Comparison of ENCODE assay signal across 8 mouse cellular contexts in the genomic region with DNA sequence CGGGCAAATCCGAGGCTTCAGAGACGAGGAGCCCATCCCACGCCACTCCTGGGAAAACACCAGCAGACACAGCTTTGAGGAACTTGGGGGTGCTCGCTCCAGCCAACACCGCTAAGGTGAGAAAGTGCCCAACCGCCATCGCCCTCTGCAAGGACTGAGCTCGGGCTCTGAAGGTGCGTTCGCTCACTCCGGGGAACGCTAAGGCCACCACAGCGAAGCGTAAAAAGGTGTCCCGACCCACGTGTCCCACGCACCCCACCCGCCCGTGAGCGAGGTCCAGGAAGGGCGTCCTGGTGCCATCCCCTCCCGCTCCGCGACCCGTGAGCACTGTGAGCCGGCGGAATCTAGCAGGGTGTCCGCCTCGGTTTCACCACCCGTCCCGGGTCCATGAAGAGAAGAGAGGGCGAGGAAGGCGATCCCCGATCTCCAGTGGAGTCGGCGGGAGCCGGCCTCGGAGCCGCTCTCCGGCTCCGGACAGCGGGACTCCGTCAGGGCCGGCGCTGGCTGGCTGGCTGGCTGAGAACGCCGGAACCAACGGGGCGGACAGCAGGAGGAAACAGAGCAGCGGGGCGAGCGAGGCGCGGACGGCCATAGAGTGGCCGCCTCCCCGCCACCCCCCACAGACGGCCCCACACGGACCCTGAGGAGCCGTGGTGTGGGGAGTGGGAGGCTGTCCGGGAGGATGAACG. TPM values are rescaled to one million over a fixed set of nuclear protein-coding genes. Genes with fewer than 3 reads are reported as not detected.
DNase-seq lines count a peak whose midpoint lies in the region; ATAC-seq and TF ChIP-seq lines count a peak whose summit lies in the region.

No protein-coding gene starts in this region.

- H3K4me2 ChIP-seq in hindbrain, embryonic 12.5 days (replicated peaks) = peak overlapping the region; percentile 93
- peak overlapping the region; percentile 92 for H3K4me2 ChIP-seq in limb, embryonic 12.5 days
- H3K4me2 ChIP-seq in midbrain, postnatal 0 days (ENCODE audit: low read depth, low read length, poor library complexity, severe bottlenecking) = peak overlapping the region; percentile 84

- intact Hi-C loops in heart, postnatal 14 days (cut with DNase I) = no loop called here

- H3K4me1 ChIP-seq in ES-Bruce4 (ENCODE audit: control insufficient read depth, insufficient read depth, low read length) = peaks cover 2% of the 10 kb centered on the region
- peaks cover 13% of the 10 kb centered on the region for H3K4me1 ChIP-seq in hindbrain, embryonic 12.5 days
- peaks cover 7% of the 10 kb centered on the region for H3K4me1 ChIP-seq in limb, embryonic 12.5 days (replicated peaks)
- H3K4me1 ChIP-seq in midbrain, postnatal 0 days (ENCODE audit: insufficient read depth, low read length) = no peaks in the 10 kb centered on the region
- H3K4me1 ChIP-seq in thymus, adult 2 months (replicated peaks; ENCODE audit: control insufficient read depth, insufficient read depth, low read length) = no peaks in the 10 kb centered on the region

- H3K9ac ChIP-seq in ES-Bruce4 (ENCODE audit: low read depth, poor library complexity, severe bottlenecking) = peak overlapping the region; percentile 98
- peak overlapping the region; percentile 97 for H3K9ac ChIP-seq in hindbrain, embryonic 12.5 days
- peak overlapping the region; percentile 94 for H3K9ac ChIP-seq in limb, embryonic 12.5 days (replicated peaks)
- H3K9ac ChIP-seq in midbrain, postnatal 0 days (replicated peaks; ENCODE audit: low read length, poor library complexity, severe bottlenecking) = peak overlapping the region; percentile 68

- DNase-seq in heart, adult 18-20 months = peak; percentile 25 to 47
- DNase-seq in heart, postnatal 14 days = no peak
- DNase-seq in midbrain, postnatal 0 days (ENCODE audit: low spot score) = no peak
- peak; percentile 28 for DNase-seq in thymus, adult 2 months

- no peaks in the 10 kb centered on the region for H3K9me3 ChIP-seq in ES-Bruce4 (replicated peaks; ENCODE audit: control insufficient read depth, insufficient read depth, low read length, poor library complexity, severe bottlenecking)
- H3K9me3 ChIP-seq in hindbrain, embryonic 12.5 days (replicated peaks) = no peaks in the 10 kb centered on the region
- H3K9me3 ChIP-seq in limb, embryonic 12.5 days = no peaks in the 10 kb centered on the region
- no peaks in the 10 kb centered on the region for H3K9me3 ChIP-seq in midbrain, postnatal 0 days (ENCODE audit: low read length)

- peaks cover 5% of the 10 kb centered on the region; the same call in 1 of the 2 replicates for H3K36me3 ChIP-seq in ES-Bruce4 (ENCODE audit: control insufficient read depth, insufficient read depth, low read length, poor library complexity, severe bottlenecking)
- H3K36me3 ChIP-seq in hindbrain, embryonic 12.5 days = peaks cover 7% of the 10 kb centered on the region; the same call in 1 of the 2 replicates
- H3K36me3 ChIP-seq in limb, embryonic 12.5 days = peaks cover 7% of the 10 kb centered on the region; the same call in 1 of the 2 replicates
- peaks cover 2% of the 10 kb centered on the region; the same call in 1 of the 2 replicates for H3K36me3 ChIP-seq in midbrain, postnatal 0 days (ENCODE audit: insufficient read depth, low read length)
- no peaks in the 10 kb centered on the region for H3K36me3 ChIP-seq in thymus, adult 2 months (ENCODE audit: control insufficient read depth, insufficient read depth, low read length)

- no peak for TF ChIP-seq CTCF in ES-Bruce4 (IDR thresholded peaks at IDR 0.05; ENCODE audit: low read depth, low read length)
- no peak for TF ChIP-seq CTCF in midbrain, postnatal 0 days (IDR thresholded peaks at IDR 0.05)
- TF ChIP-seq CTCF in thymus, adult 2 months (IDR thresholded peaks at IDR 0.05; ENCODE audit: borderline replicate concordance, control insufficient read depth, extremely low read depth, insufficient read depth, low read length, poor library complexity) = no peak

- TF ChIP-seq POLR2A in ES-Bruce4 (IDR thresholded peaks at IDR 0.05; ENCODE audit: insufficient read depth, low read length) = no peak
- no peak for TF ChIP-seq POLR2A in thymus, adult 2 months (IDR thresholded peaks at IDR 0.05; ENCODE audit: control insufficient read depth, extremely low read depth, insufficient read depth, low read length, poor library complexity)

- ATAC-seq in erythroblast, adult 5-6 weeks (replicated peaks; ENCODE audit: low FRiP score, poor library complexity, severe bottlenecking) = peak; percentile 62
- ATAC-seq in hindbrain, embryonic 12.5 days (ENCODE audit: low FRiP score) = peak; percentile 80
- ATAC-seq in limb, embryonic 12.5 days (ENCODE audit: insufficient number of reproducible peaks, insufficient read depth, low FRiP score, low TSS enrichment, low read depth) = peak; percentile 67
- peak; percentile 68 for ATAC-seq in midbrain, postnatal 0 days (ENCODE audit: low FRiP score)

- peak overlapping the region; percentile 79 for H3K4me3 ChIP-seq in ES-Bruce4 (ENCODE audit: low read depth, low read length)
- H3K4me3 ChIP-seq in hindbrain, embryonic 12.5 days = peak overlapping the region; percentile 99
- peak overlapping the region; percentile 99 for H3K4me3 ChIP-seq in limb, embryonic 12.5 days (replicated peaks)
- peak overlapping the region; percentile 67 for H3K4me3 ChIP-seq in midbrain, postnatal 0 days (ENCODE audit: low read depth, low read length)
- H3K4me3 ChIP-seq in thymus, adult 2 months (ENCODE audit: control insufficient read depth, insufficient read depth, low read length) = peak overlapping the region; percentile 76

- H3K27me3 ChIP-seq in ES-Bruce4 (ENCODE audit: control insufficient read depth, insufficient read depth, low read length, poor library complexity, severe bottlenecking) = no peaks in the 10 kb centered on the region
- no peaks in the 10 kb centered on the region for H3K27me3 ChIP-seq in hindbrain, embryonic 12.5 days
- H3K27me3 ChIP-seq in limb, embryonic 12.5 days = no peaks in the 10 kb centered on the region
- H3K27me3 ChIP-seq in midbrain, postnatal 0 days (ENCODE audit: insufficient read depth, low read length) = no peaks in the 10 kb centered on the region
- no peaks in the 10 kb centered on the region for H3K27me3 ChIP-seq in thymus, adult 2 months (ENCODE audit: control insufficient read depth, insufficient read depth, low read length)

- under 1% methylated on average over 63 of the region's 63 CpGs for WGBS in hindbrain, embryonic 12.5 days
- WGBS in limb, embryonic 12.5 days = under 1% methylated on average over 62 of the region's 63 CpGs
- WGBS in midbrain, postnatal 0 days = under 1% methylated on average over 52 of the region's 63 CpGs
- WGBS in thymus, adult 2 months = under 1% methylated on average over 62 of the region's 63 CpGs

- TF ChIP-seq EP300 in ES-Bruce4 (IDR thresholded peaks at IDR 0.05; ENCODE audit: insufficient read depth, low read depth, low read length) = no peak

- 0 out of 2 replicates have a peak overlapping the region, but pooled peaks have one; percentile 3 for H3K27ac ChIP-seq in ES-Bruce4 (ENCODE audit: insufficient read depth, low read length)
- H3K27ac ChIP-seq in hindbrain, embryonic 12.5 days = peak overlapping the region; percentile 92
- peak overlapping the region; percentile 78 for H3K27ac ChIP-seq in limb, embryonic 12.5 days
- H3K27ac ChIP-seq in midbrain, postnatal 0 days (ENCODE audit: low read depth, low read length) = peak overlapping the region; percentile 95
- H3K27ac ChIP-seq in thymus, adult 2 months (ENCODE audit: control insufficient read depth, insufficient read depth, low read length) = no peak overlapping the region

RNA-seq across cellular contexts. Expression of gene Sbno1, which starts 0.9 kb away (rescaled TPM):
- 10 to 100 TPM; 61.1 to 66.0 TPM for total RNA-seq in heart, adult 18-20 months (2021)
- total RNA-seq in heart, postnatal 14 days (2021) = 10 to 100 TPM; 66.7 to 70.9 TPM
- polyA plus RNA-seq in ES-Bruce4 (2011; ENCODE audit: insufficient read depth, insufficient read length, low read depth, missing spikeins) = 177 and 189 TPM in 2 replicates
- total RNA-seq in erythroblast, adult 5-6 weeks (2015; ENCODE audit: low replicate concordance) = 23.4 and 29.4 TPM in 2 replicates
- 30.7 and 71.1 TPM in 2 replicates for total RNA-seq in erythroblast, adult 5-6 weeks (2017; ENCODE audit: low replicate concordance)
- 108 and 113 TPM in 2 replicates for polyA plus RNA-seq in hindbrain, embryonic 12.5 days (2016; fragmentation: Nextera tagmentation; extraction: Ambion mirVana)
- polyA plus RNA-seq in limb, embryonic 12.5 days (2016; fragmentation: Nextera tagmentation; extraction: Ambion mirVana) = 89.0 and 109 TPM in 2 replicates
- 41.0 and 54.5 TPM in 2 replicates for total RNA-seq in midbrain, postnatal 0 days (2014; rRNA removed)
- 68.9 and 80.4 TPM in 2 replicates for polyA plus RNA-seq in midbrain, postnatal 0 days (2015; fragmentation: Nextera tagmentation; extraction: Ambion mirVana)
- 36.3 and 40.8 TPM in 2 replicates for polyA plus RNA-seq in thymus, adult 2 months (2012; rRNA removed)

RNA-seq across cellular contexts. Expression of gene Kmt5a, which starts 14.9 kb away (rescaled TPM):
- total RNA-seq in heart, adult 18-20 months (2021) = 100 to 1,000 TPM; 205 to 229 TPM
- total RNA-seq in heart, postnatal 14 days (2021) = 100 to 1,000 TPM; 161 to 185 TPM
- polyA plus RNA-seq in ES-Bruce4 (2011; ENCODE audit: insufficient read depth, insufficient read length, low read depth, missing spikeins) = 166 and 187 TPM in 2 replicates
- total RNA-seq in erythroblast, adult 5-6 weeks (2015; ENCODE audit: low replicate concordance) = 89.3 and 92.4 TPM in 2 replicates
- total RNA-seq in erythroblast, adult 5-6 weeks (2017; ENCODE audit: low replicate concordance) = 105 and 107 TPM in 2 replicates
- polyA plus RNA-seq in hindbrain, embryonic 12.5 days (2016; fragmentation: Nextera tagmentation; extraction: Ambion mirVana) = 62.9 and 67.3 TPM in 2 replicates
- 49.8 and 60.6 TPM in 2 replicates for polyA plus RNA-seq in limb, embryonic 12.5 days (2016; fragmentation: Nextera tagmentation; extraction: Ambion mirVana)
- total RNA-seq in midbrain, postnatal 0 days (2014; rRNA removed) = 27.4 and 39.0 TPM in 2 replicates
- 13.3 and 15.3 TPM in 2 replicates for polyA plus RNA-seq in midbrain, postnatal 0 days (2015; fragmentation: Nextera tagmentation; extraction: Ambion mirVana)
- 76.5 and 92.5 TPM in 2 replicates for polyA plus RNA-seq in thymus, adult 2 months (2012; rRNA removed)

RNA-seq across cellular contexts. Expression of gene Rilpl2, which starts 53.3 kb away (rescaled TPM):
- 1 to 10 TPM; 6.9 to 7.1 TPM for total RNA-seq in heart, adult 18-20 months (2021)
- total RNA-seq in heart, postnatal 14 days (2021) = 1 to 10 TPM; 8.8 to 9.5 TPM
- polyA plus RNA-seq in ES-Bruce4 (2011; ENCODE audit: insufficient read depth, insufficient read length, low read depth, missing spikeins) = 4.7 and 6.3 TPM in 2 replicates
- total RNA-seq in erythroblast, adult 5-6 weeks (2015; ENCODE audit: low replicate concordance) = 9.4 and 19.0 TPM in 2 replicates
- 13.1 and 13.4 TPM in 2 replicates for total RNA-seq in erythroblast, adult 5-6 weeks (2017; ENCODE audit: low replicate concordance)
- 18.0 and 20.0 TPM in 2 replicates for polyA plus RNA-seq in hindbrain, embryonic 12.5 days (2016; fragmentation: Nextera tagmentation; extraction: Ambion mirVana)
- polyA plus RNA-seq in limb, embryonic 12.5 days (2016; fragmentation: Nextera tagmentation; extraction: Ambion mirVana) = 28.3 and 31.4 TPM in 2 replicates
- total RNA-seq in midbrain, postnatal 0 days (2014; rRNA removed) = 32.3 and 38.6 TPM in 2 replicates
- polyA plus RNA-seq in midbrain, postnatal 0 days (2015; fragmentation: Nextera tagmentation; extraction: Ambion mirVana) = 33.8 and 34.3 TPM in 2 replicates
- polyA plus RNA-seq in thymus, adult 2 months (2012; rRNA removed) = 38.5 and 38.6 TPM in 2 replicates

RNA-seq across cellular contexts. Expression of gene Snrnp35, which starts 58.1 kb away (rescaled TPM):
- total RNA-seq in heart, adult 18-20 months (2021) = 10 to 100 TPM; 14.0 to 14.2 TPM
- total RNA-seq in heart, postnatal 14 days (2021) = 10 to 100 TPM in 1 of 2 experiments, 1 to 10 TPM in 1; 9.6 to 13.1 TPM
- polyA plus RNA-seq in ES-Bruce4 (2011; ENCODE audit: insufficient read depth, insufficient read length, low read depth, missing spikeins) = 27.1 and 28.6 TPM in 2 replicates
- 3.8 TPM in 1 of 2 replicates, not detected in the other for total RNA-seq in erythroblast, adult 5-6 weeks (2015; ENCODE audit: low replicate concordance)
- 6.0 and 6.8 TPM in 2 replicates for total RNA-seq in erythroblast, adult 5-6 weeks (2017; ENCODE audit: low replicate concordance)
- 23.8 and 27.2 TPM in 2 replicates for polyA plus RNA-seq in hindbrain, embryonic 12.5 days (2016; fragmentation: Nextera tagmentation; extraction: Ambion mirVana)
- polyA plus RNA-seq in limb, embryonic 12.5 days (2016; fragmentation: Nextera tagmentation; extraction: Ambion mirVana) = 27.0 and 30.5 TPM in 2 replicates
- total RNA-seq in midbrain, postnatal 0 days (2014; rRNA removed) = 5.2 and 10.7 TPM in 2 replicates
- polyA plus RNA-seq in midbrain, postnatal 0 days (2015; fragmentation: Nextera tagmentation; extraction: Ambion mirVana) = 10.1 and 13.0 TPM in 2 replicates
- 4.6 and 5.0 TPM in 2 replicates for polyA plus RNA-seq in thymus, adult 2 months (2012; rRNA removed)

Comparison
In these comparisons a context has a peak if more than half of its experiments do, and no peak if none do; other contexts are left out.
1. DNase-seq: peak in heart, adult 18-20 months (2 of 2) and thymus, adult 2 months (single experiment); none in heart, postnatal 14 days (0 of 2) and midbrain, postnatal 0 days (single experiment).
2. Peak in every context shown above with its lines, with median percentiles within 50 percentile points of each other: H3K4me3 ChIP-seq, H3K9ac ChIP-seq, ATAC-seq and H3K4me2 ChIP-seq.